Mouse (Mus musculus): Measurements from ENCODE around the gene Serpinb3b.
"Not testable (repeated sequence)": the region's sequence is repeated elsewhere in the genome, so short reads cannot be mapped to it uniquely, and the experiment has no call there.

Gene Serpinb3b

GRCm38 (mm10) chr1:107278261-107278660 lies at the start of gene Serpinb3b, which contains the start of gene Serpinb3c:
Gene Serpinb3b, minus strand, starts transcription at chr1:107278361.
Gene Serpinb3c, minus strand, starts transcription at chr1:107278371.
- DNase-seq (ENCODE audit: low read depth, low spot score) = not testable (repeated sequence)

DNA sequence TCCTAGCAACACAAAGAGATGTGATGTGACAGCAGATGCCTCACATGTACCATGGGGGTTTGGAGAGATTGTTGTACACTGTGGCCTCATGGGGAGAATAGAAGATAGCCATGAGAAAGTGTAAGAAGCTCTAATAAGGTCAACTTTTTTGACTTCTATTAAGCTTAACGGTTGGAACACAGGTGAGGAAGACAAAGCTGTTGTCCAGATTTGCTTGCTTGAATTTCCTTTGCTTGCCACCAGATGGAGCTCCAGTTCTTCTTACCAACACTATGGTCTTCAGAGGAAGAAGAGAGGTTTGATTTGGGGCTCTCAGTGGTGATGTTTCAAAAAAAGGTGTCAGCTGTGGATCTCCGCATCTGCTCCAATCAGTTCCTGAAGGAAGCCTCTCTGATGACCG lies 35.0 kb downstream of the Serpinb3b start:
- DNase-seq (ENCODE audit: low read depth, low spot score) = not testable (repeated sequence)

DNA sequence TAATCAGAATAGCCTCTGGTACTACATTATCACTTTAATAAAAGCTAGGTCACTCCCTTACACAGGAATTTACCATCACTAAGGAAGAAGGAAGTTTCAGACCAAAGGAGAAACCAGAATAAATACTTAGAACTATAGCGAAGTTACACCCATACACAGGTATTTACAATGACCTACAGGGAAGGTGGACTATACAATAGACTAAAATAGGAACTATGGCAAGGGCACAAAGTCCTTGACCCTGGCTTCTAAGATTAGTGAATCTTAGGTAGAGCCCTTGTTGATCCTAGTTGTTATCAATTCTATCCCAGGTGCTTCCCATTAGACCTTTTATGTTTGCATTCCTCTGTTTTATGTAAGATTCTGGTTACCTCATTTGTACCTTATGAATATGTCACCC lies 60.9 kb downstream of the Serpinb3b start:
- DNase-seq (ENCODE audit: low read depth, low spot score) = not testable (repeated sequence)

DNA sequence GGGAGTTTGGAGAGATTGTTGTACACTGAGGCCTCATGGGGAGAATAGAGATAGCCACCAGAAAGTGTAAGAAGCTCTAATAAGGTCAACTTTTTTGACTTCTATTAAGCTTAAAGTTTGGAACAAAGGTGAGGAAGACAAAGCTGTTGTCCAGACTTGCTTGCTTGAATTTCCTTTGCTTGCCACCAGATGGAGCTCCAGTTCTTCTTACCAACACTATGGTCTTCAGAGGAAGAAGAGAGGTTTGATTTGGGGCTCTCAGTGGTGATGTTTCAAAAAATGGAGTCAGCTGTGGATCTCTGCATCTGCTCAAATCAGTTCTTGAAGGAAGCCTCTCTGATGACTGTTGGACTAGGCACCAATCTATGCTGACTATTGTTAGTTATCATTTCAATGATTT lies 150.7 kb downstream of the Serpinb3b start:
- not testable (repeated sequence) for DNase-seq (ENCODE audit: low read depth, low spot score)
